Mouse (Mus musculus) cerebellum, adult 9-11 months (tissue): ENCODE results near the gene Tns3.

Source experiments
- DNase-seq: peaks from one replicate; pipeline ENCODE4 v3.0.0; 2022

Gene Tns3

DNA sequence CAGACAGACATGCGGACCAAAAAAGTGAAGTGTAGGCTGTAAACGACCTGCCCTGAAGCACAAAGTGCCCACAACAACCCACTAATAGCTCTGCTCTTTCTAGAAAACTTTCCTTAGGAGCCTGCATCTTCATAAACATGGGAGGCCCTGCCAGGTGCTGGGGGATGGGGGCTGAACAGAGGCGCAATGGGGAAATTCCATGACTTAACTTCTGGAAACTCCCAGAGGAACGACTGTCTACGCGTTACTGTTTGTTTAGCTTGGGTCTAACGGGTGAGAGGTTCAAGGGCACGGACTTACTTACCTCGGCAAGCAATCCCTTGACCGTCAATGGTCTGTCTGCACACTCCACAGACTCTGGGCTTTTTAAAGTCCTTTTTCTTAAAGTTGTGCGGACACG, 48.9 kb downstream of the Tns3 start:
- no peak for DNase-seq

DNA sequence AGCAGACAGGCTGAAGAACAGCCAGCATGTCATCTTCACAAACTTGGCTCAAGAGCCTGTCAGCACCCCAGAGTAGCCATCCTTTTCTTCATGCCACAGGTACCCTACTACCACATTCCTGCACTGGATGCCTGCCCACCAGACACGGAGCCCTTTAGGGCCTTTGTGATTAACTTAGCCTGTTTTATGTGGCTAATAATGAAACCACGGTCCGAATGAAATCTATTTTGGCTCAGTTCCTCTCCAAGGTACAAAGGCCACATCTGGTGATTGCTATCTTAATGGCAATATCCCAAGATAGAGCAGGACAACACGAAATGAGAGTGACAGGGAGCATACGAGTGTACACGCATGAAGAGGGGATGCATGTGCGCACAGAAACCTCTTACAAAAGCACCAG, 53.9 kb downstream of the Tns3 start:
- DNase-seq = no peak

DNA sequence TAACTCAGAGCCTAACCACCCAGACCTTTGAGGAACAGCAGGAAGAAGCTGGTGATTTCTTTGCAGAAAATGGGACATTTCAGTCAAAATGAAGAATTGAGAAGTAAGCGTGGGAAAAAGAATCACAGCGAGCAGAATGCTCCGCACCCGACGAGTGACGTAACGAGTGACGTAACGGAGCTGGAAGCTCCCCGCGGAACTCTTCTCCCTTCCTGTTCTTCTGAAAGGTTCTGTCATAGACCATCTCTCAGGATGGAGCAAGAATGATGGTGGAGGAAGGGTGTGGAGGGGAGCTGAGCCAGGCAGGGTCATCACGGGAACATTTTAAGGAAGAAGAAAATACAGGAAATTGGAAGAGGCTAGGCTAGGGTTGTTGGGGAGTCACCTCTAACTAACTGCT, 54.5 kb downstream of the Tns3 start:
- no peak for DNase-seq

DNA sequence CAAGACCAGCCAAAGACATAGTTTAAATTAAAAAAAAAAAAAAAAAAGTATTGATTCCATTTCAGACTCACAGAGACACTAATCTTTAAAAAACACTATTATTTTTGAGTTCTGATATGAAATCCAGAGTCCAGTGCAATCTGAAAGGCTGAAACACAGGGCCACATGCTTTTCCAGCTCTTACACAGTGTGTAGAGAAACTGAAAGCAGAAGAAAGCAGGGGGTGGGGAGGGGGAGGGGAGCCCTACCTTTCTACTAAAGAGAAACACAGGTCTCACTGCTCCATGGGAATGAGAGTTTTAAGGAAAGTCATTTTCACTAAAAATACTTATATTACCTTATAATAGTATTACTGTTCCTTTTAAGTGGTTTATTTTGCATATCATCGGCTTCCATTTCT, 57.2 kb downstream of the Tns3 start:
- no peak for DNase-seq

DNA sequence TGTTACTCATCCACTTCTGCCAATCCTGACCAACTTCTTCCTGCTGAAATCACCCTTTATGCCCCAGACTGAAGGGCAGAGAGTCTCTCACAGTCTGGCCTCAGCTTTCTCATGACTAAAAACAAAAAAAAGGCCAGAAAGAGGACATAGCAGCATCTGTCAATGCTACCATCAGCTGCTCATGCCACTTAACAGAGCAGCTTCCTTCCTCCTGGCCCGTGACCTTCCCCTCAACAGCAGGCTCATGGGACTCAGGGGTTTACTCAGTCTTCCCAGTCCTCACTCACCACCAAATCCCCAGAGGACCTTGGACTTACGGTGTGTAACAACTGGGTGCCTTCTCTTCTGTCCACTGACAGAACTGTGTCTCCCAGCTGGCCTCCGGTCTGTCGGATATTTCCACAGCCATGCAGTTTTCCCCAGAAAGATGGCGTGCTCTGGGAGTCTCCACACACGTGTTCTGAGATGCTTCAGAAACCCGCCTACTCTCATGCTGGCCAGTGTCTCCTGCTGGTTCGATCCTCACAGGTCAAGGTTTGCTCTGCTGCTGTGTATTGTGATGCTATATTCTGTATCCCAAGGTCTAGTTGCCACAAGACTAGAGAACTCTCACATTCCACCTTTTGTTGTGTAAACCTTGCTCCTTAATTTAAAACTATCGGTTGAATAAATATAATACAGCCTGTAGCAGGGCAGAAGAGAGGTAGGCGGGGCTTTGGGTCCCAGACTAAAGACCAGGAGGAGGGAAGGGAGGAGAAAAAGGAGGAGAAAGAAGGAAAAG, 59.4 kb downstream of the Tns3 start:
- DNase-seq = no peak

DNA sequence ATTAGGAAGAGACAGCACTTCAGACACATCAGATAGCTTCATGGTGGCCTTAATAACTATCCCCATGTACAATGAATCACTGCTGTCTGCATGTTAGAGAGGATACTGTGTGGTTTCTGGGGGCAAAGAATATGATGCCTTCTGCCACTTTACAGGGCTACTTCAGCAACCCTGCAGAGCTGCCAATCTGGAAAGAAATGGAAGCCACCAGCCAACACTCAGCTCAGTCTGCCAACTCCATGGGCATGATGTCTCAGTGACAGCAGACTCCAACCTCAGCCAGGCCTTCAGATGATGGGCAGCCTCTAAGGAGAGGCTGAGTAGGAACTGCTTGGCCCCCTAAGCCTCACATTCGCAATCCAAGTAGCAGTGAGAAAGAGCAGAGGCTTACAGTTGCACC, 61.7 kb downstream of the Tns3 start:
- peak; percentile 20 for DNase-seq

DNA sequence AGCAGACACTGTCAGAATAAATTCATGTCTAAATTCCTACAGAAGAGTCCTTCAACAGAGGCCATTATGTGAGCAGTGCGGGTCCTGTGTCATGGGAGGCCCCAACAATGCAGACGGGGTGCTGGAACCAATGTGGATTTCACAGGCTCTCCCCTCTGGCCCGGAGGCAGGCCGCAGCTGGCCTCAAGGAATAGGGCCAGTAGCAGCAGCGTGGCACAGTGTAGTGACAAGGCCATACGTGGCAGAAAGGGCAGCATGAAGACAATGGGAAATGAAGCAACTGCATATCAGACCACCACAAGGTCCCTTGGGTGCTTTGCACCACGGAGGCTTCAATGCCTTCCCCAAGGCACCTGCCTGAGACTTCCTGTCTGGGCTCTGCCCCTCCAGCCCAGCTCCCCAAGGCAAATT, 62.9 kb downstream of the Tns3 start:
- DNase-seq = no peak

DNA sequence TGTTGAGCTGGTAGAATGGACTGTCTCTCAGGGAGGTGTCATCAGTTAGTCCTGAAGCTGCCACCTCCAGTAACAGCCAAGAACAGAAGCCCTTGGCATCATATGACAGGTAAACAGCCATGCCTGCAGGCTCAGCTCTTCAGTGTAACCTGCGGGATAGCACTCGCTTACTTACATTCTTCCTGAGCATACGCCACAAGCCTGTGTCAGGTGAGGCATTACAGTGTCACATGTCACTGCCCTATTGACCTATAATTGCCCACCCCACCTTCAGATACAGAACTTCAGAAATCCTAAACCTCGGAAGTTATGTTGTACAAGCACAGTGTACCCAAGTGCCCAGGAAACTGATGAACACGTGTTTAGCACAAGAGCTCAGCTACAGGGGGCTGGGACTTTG, 68.7 kb downstream of the Tns3 start:
- DNase-seq = no peak

DNA sequence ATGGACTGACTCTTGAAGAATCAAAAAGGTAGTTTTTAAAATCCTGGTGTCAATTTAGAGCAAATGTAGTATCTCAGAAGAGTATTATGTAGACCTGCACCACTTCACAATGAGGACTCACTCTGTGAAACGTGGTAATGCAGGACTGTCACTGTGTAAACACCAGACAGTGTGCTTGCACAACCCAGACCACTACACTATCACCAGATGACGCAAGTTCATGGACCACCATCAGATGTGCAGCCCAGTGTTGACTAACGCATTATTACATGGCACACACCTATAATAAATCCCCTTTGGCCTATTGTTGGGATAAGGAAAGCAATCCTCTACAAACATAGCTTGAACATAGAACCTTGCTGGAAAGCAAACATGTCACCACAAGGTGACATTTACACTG, 71.2 kb downstream of the Tns3 start:
- DNase-seq = no peak

DNA sequence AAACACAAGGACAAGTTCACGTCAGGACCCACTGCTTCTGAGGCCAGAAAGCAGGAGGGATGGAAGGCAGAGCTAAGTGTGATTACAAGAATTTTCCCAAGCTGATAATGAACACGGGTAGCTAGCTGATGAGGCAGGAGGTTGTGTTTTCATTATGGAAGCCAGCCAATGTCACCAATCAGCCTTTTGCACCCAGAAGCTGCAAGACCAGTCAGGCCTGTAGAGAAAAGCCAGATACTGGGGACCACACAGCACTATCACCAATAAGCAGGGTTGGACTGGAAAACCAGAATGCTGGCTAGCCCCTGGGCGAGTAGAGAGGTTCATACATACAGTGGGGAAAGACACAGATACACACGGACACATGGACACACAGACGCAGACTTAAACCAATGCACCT, 73.1 kb downstream of the Tns3 start:
- no peak for DNase-seq

DNA sequence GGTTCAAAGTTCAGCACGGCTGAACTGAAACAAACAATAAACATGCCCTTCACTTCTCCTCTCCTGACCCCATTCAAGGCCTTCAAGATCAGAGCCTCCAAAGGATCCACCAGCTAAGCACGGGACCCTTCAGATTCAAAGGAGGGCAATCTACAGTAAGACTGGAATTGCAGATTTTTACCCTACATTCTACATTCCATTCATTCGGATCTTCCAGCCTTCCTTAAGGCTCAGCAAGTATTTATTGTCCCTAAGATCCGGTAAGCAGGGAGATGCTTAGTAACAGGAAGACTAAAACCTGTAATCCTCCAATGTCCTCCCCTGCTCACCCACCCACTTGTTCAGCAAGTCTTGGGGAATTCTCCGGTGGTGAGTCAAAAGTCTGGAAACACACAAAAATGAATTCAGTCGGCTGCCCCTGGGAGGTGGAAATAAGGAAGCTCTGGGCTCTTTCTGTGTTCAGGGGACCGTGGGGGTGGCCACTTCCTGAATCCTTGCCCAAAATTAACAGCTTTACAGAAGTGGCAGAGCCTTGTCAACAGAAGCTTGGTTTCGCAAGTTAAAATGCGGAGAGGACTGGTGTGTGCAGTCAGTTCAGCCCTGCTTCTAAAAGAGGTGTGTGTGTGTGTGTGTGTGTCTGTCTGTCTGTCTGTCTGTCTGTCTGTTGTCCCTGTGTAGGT, 75.0 kb downstream of the Tns3 start:
- no peak for DNase-seq

DNA sequence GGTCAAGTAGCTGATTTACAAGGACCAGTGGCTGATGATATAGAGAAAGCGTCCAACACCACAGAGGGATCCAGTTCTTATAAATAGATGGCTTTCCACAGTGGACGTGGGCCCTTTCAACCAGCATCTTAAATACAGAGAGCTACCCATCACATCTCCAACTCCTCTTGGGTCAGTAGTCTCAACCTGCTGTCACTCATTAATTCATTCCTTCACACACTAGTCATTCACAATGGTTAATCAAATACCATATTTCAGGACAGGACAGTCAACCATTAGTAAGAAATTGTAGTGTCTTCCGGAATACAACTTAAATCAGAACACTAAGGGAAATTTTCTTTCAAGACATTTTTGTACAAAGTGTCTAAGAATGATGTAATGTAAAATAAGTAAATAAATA, 76.4 kb downstream of the Tns3 start:
- no peak for DNase-seq

DNA sequence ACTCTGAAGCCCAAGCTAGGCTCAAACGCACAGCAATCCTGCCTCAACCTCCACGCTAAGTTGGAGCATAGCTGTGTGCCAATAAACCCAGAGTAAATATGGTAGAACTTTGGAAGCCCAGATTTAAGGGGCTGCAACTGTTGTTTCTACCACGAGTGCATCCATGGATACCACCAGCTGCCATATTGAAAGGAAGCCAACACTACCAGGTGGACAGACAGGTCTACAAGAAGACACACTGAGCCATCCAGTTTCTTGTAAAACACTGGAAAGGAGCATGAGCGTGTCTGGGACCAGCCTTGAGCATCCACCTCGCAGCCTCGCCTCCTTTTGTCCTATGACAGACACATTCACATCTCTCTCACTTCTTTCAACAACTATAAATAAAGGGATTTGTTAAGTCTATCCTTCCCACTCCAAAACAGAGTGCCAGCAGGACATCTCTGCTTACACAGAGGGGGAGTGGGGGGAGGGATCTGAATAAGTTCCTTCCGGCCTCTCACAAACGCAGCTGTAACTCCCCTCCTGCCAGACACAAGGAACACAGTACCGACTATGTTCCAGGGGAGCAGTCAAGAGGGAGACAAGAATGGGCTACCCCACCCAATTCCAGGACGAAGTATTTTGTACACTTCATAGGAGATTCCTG, 77.2 kb downstream of the Tns3 start:
- DNase-seq = no peak

DNA sequence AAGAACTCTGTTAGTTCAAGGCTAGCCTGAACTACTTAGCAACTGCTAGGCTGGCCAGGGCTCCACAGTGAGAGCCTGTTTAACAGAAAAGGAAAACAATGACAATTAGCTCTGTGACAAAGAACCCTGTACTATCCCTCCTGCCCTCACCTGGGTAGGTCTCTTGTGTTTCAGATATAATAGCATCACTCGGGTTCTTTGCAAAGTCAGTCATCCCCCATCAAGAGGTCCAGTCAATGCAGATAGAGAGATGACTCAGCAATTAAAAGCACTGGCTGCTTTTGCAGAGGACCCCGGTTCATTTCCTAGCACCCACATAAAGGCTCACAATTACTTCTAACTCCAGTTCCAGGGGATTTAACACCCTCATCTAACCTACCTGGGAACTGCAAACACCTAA, 78.0 kb downstream of the Tns3 start:
- DNase-seq = no peak

DNA sequence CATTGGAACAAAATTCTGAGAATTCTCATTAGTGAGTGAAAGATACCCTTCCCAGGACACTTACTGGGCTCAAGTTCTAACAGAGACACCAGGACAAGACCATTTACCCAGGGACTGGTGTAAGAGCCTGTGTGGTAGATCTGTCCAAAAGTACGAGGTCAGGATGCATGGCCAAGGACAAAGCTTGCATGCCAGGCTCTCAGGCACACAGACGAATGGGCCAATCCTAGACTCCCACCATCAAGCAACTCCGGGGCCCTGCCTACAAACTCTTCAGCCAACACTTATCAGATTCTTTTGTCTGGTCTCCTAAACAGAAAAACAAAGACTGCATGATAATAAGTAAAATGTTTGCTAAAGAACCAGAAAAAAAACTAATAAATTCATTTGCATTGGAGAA, 78.6 kb downstream of the Tns3 start:
- DNase-seq = no peak

DNA sequence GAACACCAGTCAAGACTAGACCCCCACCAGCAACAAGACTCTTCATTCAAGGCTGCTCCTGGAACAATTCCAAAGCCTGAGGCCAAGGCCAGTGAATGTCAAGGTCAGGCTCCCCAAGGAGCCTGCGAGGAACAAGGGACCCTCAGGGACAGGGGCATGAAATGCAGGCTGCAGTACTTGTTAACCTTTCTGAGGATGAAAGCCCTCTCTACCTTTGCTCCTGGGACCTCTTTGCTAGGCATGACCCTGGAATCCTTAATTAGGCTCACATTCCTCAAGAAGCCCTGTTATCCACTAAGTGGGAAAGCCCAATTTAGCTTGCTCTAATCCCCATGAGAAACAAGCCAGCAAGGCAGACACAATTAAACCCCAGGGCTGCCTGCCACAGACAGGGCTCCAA, 79.4 kb downstream of the Tns3 start:
- no peak for DNase-seq

DNA sequence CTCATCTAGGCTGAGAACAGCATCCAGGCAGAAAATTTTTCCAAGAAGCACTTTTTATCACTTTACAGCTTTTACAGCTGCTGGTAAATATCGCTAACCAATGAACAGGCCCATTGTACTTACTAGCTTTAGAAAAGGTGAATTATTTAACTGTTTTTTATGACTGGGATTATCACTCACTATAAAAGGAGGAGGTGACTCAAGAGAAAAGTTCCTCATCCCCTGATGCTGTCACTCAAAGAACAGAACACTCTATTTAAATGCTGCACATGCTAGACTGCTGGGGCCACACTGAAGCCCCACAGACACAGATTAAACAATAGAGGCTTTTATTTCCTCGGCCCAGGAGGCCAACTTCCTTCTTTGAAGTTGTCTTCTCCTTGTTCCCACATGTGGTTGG, 80.0 kb downstream of the Tns3 start:
- no peak for DNase-seq

DNA sequence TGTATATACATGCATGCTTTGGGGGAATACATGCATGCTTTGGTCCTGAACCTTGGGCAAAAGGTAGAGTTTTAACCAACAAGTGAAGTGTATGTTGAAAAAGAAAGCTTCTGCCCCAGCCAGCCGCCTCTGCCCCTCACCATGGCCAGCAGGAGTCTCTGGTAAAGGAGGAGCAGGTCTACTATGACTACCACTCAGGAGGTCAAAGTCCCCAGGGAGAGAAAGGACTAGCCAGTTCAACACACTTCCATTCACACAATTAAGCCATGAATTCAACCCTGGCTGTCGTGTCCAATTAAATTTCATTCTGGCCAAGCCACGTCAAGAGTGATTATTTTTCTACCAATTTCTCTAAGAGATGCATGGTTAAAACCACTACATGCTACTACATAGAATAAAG, 81.2 kb downstream of the Tns3 start:
- DNase-seq = no peak

DNA sequence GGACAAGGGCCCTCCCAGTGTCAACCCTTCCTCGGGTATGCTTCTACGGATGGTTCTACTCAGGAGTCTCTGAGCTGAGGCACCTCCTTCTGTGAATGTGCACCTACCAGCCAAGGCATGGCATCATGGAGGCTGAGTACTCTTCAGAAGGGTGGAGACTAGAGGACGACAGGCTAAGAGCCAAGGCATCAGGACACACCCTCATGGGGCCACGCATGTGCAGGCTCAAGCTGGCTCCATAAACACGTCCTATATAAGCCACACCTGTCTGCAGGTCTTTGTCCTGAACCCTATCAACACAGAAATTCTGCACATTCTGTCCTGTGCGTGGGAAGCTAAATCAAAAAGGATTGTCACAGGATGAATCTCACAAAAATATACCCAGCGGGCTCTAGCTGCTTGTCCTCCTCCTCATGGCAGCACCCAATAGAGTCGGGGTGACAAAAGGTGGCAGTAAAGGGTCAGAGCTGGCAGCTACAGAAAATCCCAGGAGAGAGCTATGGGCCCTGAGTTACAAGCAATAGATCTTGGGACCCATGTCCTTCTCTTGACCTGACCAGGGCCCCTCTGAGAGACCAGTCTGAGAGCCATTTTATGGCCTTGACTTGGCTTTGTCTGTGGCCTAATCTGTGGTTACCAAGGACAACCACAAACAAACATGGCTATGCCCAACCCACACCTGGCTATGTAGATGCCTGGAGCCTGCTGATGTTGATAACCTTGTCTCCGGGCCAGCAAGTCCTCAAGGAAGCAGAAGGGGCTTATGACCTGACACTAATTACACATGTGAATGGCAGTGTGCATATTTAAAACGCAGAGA, 82.0 kb downstream of the Tns3 start:
- DNase-seq = no peak

DNA sequence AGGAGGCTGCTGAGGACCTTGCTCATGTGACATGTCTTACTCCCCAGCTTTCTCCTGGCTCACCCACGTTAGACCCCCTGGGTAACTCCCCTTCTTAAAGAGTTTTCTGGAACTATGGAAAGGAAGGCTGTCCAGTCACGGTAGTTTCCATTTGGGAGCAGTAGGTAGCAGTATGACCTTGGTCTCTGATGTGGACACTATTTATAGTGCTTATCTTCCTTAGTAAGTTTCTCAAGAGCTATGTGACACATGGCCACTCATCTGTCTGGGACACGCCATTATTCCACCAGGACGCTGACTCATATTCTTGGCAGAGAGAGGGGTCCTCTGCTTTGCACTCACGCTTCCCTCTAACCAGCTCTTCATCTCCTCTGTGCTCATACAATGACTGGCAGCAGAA, 84.5 kb downstream of the Tns3 start:
- DNase-seq = no peak

DNA sequence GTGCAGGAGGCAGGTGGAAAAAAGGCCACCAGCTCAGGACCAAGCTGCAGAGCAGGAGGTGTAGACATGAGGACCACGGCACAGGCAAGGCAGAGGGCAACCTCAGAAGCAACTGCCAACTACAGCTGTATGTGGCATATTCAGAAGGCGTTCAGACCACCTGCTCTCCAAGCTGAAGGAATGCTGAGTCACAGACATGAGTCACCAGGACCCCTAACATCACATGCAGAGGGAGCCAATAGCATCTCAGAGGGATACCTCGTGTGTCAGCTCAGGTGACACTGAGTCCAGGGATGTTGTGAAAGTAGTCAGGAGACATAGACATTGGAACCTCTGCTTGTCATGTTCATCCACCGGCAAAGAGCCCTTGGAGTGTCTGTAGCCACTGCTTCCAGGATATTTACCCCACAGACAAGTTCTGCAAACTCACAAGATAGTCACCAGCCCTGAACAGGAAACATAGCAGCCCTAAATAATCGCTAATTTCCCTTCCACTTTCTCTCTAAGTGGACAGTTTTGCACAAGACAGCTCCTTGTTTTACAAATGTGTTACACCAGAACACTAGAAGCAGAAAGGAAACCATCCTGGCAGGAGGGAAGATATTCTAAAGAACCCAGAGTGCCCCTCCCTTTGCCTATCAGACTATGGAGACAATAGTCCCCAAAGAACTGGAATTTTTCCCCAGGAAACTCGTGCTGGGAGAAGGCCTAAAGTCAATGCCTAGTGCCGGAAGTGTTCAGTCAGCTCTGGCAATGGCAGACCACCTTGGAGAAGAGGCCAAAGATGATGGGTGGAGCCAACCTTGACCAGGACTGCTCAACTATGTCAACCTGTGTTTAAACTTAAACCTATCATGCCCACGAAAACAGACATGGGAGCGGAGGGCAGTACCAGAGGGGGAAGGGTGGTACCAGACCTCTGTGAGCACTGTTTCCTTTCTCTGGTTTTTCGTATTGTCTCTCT, 88.8 kb downstream of the Tns3 start:
- DNase-seq = no peak

DNA sequence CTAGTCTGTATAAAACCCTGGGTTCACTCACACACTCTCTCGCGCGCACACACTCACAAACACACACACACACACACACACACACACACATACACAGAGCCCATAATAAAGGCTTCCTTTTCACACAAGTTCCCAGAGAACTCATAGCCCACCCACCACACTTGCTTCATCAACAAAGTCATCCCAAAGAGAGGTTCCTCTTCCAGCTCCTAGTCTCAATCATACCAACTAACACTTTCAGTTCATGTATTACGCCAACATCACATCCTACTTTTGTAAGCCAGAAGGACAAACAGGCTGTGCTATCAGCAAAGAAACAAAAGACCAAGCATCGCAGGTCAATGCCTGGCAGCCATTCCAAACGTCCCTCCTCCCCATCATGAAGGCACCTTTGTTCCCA, 89.8 kb downstream of the Tns3 start:
- DNase-seq = no peak
